Mouse (Mus musculus) MEL (cell line): ENCODE results near the gene Caap1.

Source experiments
- CTCF ChIP-seq, 3 experiments: IDR thresholded peaks in 2 of 3; conservative IDR thresholded peaks in 1 of 3; 2 replicates each; pipeline ENCODE4 v1.5.1; 2011 to 2012; ENCODE audit warnings: low read length in 3 of 3, low read depth in 2 of 3, mild to moderate bottlenecking in 2 of 3, improper control_type of control experiment in 1 of 3, inconsistent platforms in 1 of 3, mixed read lengths in 1 of 3, moderate library complexity in 1 of 3; ENCODE audit not compliant: control insufficient read depth in 1 of 3, insufficient read depth in 1 of 3, poor library complexity in 1 of 3, severe bottlenecking in 1 of 3
- ETS1 ChIP-seq: IDR thresholded peaks from 2 replicates; pipeline ENCODE4 v1.6.1; 2012; ENCODE audit warnings: low read depth, mild to moderate bottlenecking, inconsistent platforms, low read length, improper control_type of control experiment, moderate library complexity
- MAX ChIP-seq: IDR thresholded peaks from 2 replicates; pipeline ENCODE4 v1.6.1; 2011; ENCODE audit warnings: low read length, improper control_type of control experiment
- SIN3A ChIP-seq: IDR thresholded peaks from 2 replicates; pipeline ENCODE4 v1.6.1; 2012; ENCODE audit warnings: low read length, improper control_type of control experiment, inconsistent platforms
- USF1 ChIP-seq: IDR thresholded peaks from 2 replicates; pipeline ENCODE4 v1.6.1; 2014; ENCODE audit warnings: low read depth, mild to moderate bottlenecking, inconsistent platforms, low read length, improper control_type of control experiment, moderate library complexity
- ZNF384 ChIP-seq: IDR thresholded peaks from 2 replicates; pipeline ENCODE4 v1.6.1; 2012; ENCODE audit warnings: low read depth, mild to moderate bottlenecking, inconsistent platforms, low read length, improper control_type of control experiment

- TF ChIP-seq SIN3A (no peak), ETS1 (no peak), CTCF (IDR thresholded peaks at IDR 0.05 in 2 of 3, conservative IDR thresholded peaks at IDR 0.05 in 1 of 3; ENCODE audit: control insufficient read depth in 1 of 3, insufficient read depth in 1 of 3, low read depth in 2 of 3, low read length in 3 of 3, poor library complexity in 1 of 3, severe bottlenecking in 1 of 3) (no peak), ZNF384 (no peak), MAX (no peak), USF1 (no peak)
Observed at GRCm38 (mm10) chr4:94544321-94544720, 12.3 kb downstream of the Caap1 start.
